Mouse (Mus musculus): ENCODE data around the gene Asb9. TPM values are rescaled to one million over a fixed set of nuclear protein-coding genes. Genes with fewer than 3 reads are reported as not detected.

The Asb9 gene
- not detected in 2 replicates for polyA plus RNA-seq (2015; fragmentation: Nextera tagmentation; extraction: Ambion mirVana)

- no peaks in the 10 kb centered on the region for H3K27me3 ChIP-seq (replicated peaks; ENCODE audit: control insufficient read depth, insufficient read depth, low read length)
- H3K36me3 ChIP-seq (ENCODE audit: control insufficient read depth, insufficient read depth): no peaks in the 10 kb centered on the region
- no peak for TF ChIP-seq CTCF (IDR thresholded peaks at IDR 0.05; ENCODE audit: low read depth)
- H3K9me3 ChIP-seq (ENCODE audit: control insufficient read depth): no peaks in the 10 kb centered on the region
- no peak within 1 kb of the TSS for H3K4me3 ChIP-seq (ENCODE audit: low read depth, low read length)
- H3K4me1 ChIP-seq (replicated peaks; ENCODE audit: control insufficient read depth, insufficient read depth, low read length): no peaks in the 10 kb centered on the region
- H3K9ac ChIP-seq (ENCODE audit: low read depth, low read length): no peak within 1 kb of the TSS
- 73% methylated on average over 10 of the region's 10 CpGs for WGBS
- no peak within 1 kb of the TSS for H3K4me2 ChIP-seq (replicated peaks; ENCODE audit: low read depth)
- no peak for ATAC-seq
- no peak within 1 kb of the TSS for H3K27ac ChIP-seq (ENCODE audit: low read depth, low read length)
These were observed at the start of gene Asb9 for GRCm38 (mm10) chrX:164505709-164506498. Asb9 (plus strand) TSS chrX:164506327.

GRCm38 (mm10) chrX:164459205-164459878, 46.8 kb upstream of the Asb9 start:
- 57% methylated on average over 6 of the region's 6 CpGs for WGBS
- H3K4me3 ChIP-seq (ENCODE audit: low read depth, low read length): no peak overlapping the region
- no peak overlapping the region for H3K27ac ChIP-seq (ENCODE audit: low read depth, low read length)
- H3K9me3 ChIP-seq (ENCODE audit: control insufficient read depth): no peaks in the 10 kb centered on the region
- ATAC-seq: no peak
- H3K27me3 ChIP-seq (replicated peaks; ENCODE audit: control insufficient read depth, insufficient read depth, low read length): no peaks in the 10 kb centered on the region
- no peak overlapping the region for H3K9ac ChIP-seq (ENCODE audit: low read depth, low read length)
- H3K4me1 ChIP-seq (replicated peaks; ENCODE audit: control insufficient read depth, insufficient read depth, low read length): no peaks in the 10 kb centered on the region
- peak; percentile 36 for TF ChIP-seq CTCF (IDR thresholded peaks at IDR 0.05; ENCODE audit: low read depth)
- H3K4me2 ChIP-seq (replicated peaks; ENCODE audit: low read depth): no peak overlapping the region
- no peaks in the 10 kb centered on the region for H3K36me3 ChIP-seq (ENCODE audit: control insufficient read depth, insufficient read depth)

- H3K4me3 ChIP-seq (ENCODE audit: low read depth, low read length): no peak overlapping the region
- no peaks in the 10 kb centered on the region for H3K9me3 ChIP-seq (ENCODE audit: control insufficient read depth)
- H3K4me1 ChIP-seq (replicated peaks; ENCODE audit: control insufficient read depth, insufficient read depth, low read length): no peaks in the 10 kb centered on the region
- 56% methylated on average over 2 of the region's 2 CpGs for WGBS
- no peaks in the 10 kb centered on the region for H3K36me3 ChIP-seq (ENCODE audit: control insufficient read depth, insufficient read depth)
- H3K27me3 ChIP-seq (replicated peaks; ENCODE audit: control insufficient read depth, insufficient read depth, low read length): no peaks in the 10 kb centered on the region
- ATAC-seq: no peak
- H3K27ac ChIP-seq (ENCODE audit: low read depth, low read length): no peak overlapping the region
- no peak for TF ChIP-seq CTCF (IDR thresholded peaks at IDR 0.05; ENCODE audit: low read depth)
- no peak overlapping the region for H3K4me2 ChIP-seq (replicated peaks; ENCODE audit: low read depth)
- H3K9ac ChIP-seq (ENCODE audit: low read depth, low read length): no peak overlapping the region
These were observed 3.9 kb upstream of the Asb9 start for GRCm38 (mm10) chrX:164502258-164502657.

DNA sequence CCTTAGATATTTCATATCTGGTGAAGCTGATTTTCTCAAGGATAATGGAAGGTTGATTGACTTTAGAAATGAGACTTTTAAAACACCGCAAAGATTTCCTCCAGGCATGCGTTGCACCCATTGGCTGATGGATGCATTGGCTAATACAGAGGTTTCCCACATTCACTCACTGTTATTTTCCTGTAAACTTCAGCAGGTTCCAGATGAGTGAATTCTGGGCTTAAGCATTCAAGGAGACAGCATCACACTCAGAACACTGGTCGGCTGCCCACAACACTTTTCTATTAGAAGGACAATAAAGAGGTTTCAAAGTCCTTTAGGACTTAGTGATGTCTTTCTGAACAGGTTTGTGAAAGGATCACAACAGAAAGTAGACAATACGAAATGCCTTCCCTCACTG, 941 bp downstream of the Asb9 start:
- no peak for ATAC-seq
- Histone ChIP-seq H3K9me3 (ENCODE audit: control insufficient read depth) (no peaks in the 10 kb centered on the region), H3K9ac (ENCODE audit: low read depth, low read length) (no peak overlapping the region), H3K4me1 (replicated peaks; ENCODE audit: control insufficient read depth, insufficient read depth, low read length) (no peaks in the 10 kb centered on the region), H3K4me2 (replicated peaks; ENCODE audit: low read depth) (no peak overlapping the region), H3K27me3 (replicated peaks; ENCODE audit: control insufficient read depth, insufficient read depth, low read length) (no peaks in the 10 kb centered on the region), H3K4me3 (ENCODE audit: low read depth, low read length) (no peak overlapping the region), H3K27ac (ENCODE audit: low read depth, low read length) (no peak overlapping the region), H3K36me3 (ENCODE audit: control insufficient read depth, insufficient read depth) (no peaks in the 10 kb centered on the region)
- WGBS: 83% methylated on average over 4 of the region's 4 CpGs
- no peak for TF ChIP-seq CTCF (IDR thresholded peaks at IDR 0.05; ENCODE audit: low read depth)

DNA sequence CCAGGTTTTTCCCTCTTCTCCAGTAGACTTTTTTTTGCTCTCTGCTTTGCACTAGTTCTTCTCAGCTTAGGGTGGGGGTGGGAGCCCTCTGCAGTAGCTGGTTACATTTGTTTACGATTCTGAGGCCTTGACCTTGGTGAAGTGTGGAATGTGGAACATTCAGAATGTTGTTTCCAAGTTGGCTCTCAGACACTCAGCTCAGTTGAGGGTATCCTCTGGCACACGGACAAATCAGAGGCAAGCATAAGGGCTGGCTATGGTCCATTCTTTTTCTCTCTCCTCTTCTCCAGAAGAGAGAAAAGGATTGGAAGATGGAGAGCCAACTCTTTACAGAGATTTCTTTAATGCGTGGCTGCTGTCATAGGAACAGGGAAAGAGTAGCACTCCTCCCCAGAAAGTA, 2.6 kb downstream of the Asb9 start:
- no peak for TF ChIP-seq CTCF (IDR thresholded peaks at IDR 0.05; ENCODE audit: low read depth)
- H3K4me3 ChIP-seq (ENCODE audit: low read depth, low read length): no peak overlapping the region
- 38% methylated on average over 3 of the region's 3 CpGs for WGBS
- H3K9ac ChIP-seq (ENCODE audit: low read depth, low read length): no peak overlapping the region
- no peak overlapping the region for H3K27ac ChIP-seq (ENCODE audit: low read depth, low read length)
- H3K36me3 ChIP-seq (ENCODE audit: control insufficient read depth, insufficient read depth): no peaks in the 10 kb centered on the region
- no peaks in the 10 kb centered on the region for H3K4me1 ChIP-seq (replicated peaks; ENCODE audit: control insufficient read depth, insufficient read depth, low read length)
- H3K27me3 ChIP-seq (replicated peaks; ENCODE audit: control insufficient read depth, insufficient read depth, low read length): no peaks in the 10 kb centered on the region
- ATAC-seq: no peak
- no peak overlapping the region for H3K4me2 ChIP-seq (replicated peaks; ENCODE audit: low read depth)
- no peaks in the 10 kb centered on the region for H3K9me3 ChIP-seq (ENCODE audit: control insufficient read depth)

GRCm38 (mm10) chrX:164522138-164522537, 16.0 kb downstream of the Asb9 start:
- H3K9me3 ChIP-seq (ENCODE audit: control insufficient read depth): no peaks in the 10 kb centered on the region
- H3K27me3 ChIP-seq (replicated peaks; ENCODE audit: control insufficient read depth, insufficient read depth, low read length): no peaks in the 10 kb centered on the region
- H3K4me1 ChIP-seq (replicated peaks; ENCODE audit: control insufficient read depth, insufficient read depth, low read length): no peaks in the 10 kb centered on the region
- no peaks in the 10 kb centered on the region for H3K36me3 ChIP-seq (ENCODE audit: control insufficient read depth, insufficient read depth)
- ATAC-seq: no peak
- H3K9ac ChIP-seq (ENCODE audit: low read depth, low read length): no peak overlapping the region
- TF ChIP-seq CTCF (IDR thresholded peaks at IDR 0.05; ENCODE audit: low read depth): no peak
- H3K4me2 ChIP-seq (replicated peaks; ENCODE audit: low read depth): no peak overlapping the region
- H3K27ac ChIP-seq (ENCODE audit: low read depth, low read length): no peak overlapping the region
- H3K4me3 ChIP-seq (ENCODE audit: low read depth, low read length): no peak overlapping the region
